Mouse (Mus musculus) ovary, postnatal 10 days (tissue): ENCODE results near the gene Hoxd12.

Source experiments
- DNase-seq: peaks from one replicate; pipeline ENCODE4 v3.0.0; 2022; ENCODE audit warnings: low spot score

Gene Hoxd12

GRCm38 (mm10) chr2:74709465-74710419 lies 34.9 kb downstream of the Hoxd12 start:
- no peak for DNase-seq

- no peak for DNase-seq
Measured at GRCm38 (mm10) chr2:74710929-74711543, 36.2 kb downstream of the Hoxd12 start.

DNA sequence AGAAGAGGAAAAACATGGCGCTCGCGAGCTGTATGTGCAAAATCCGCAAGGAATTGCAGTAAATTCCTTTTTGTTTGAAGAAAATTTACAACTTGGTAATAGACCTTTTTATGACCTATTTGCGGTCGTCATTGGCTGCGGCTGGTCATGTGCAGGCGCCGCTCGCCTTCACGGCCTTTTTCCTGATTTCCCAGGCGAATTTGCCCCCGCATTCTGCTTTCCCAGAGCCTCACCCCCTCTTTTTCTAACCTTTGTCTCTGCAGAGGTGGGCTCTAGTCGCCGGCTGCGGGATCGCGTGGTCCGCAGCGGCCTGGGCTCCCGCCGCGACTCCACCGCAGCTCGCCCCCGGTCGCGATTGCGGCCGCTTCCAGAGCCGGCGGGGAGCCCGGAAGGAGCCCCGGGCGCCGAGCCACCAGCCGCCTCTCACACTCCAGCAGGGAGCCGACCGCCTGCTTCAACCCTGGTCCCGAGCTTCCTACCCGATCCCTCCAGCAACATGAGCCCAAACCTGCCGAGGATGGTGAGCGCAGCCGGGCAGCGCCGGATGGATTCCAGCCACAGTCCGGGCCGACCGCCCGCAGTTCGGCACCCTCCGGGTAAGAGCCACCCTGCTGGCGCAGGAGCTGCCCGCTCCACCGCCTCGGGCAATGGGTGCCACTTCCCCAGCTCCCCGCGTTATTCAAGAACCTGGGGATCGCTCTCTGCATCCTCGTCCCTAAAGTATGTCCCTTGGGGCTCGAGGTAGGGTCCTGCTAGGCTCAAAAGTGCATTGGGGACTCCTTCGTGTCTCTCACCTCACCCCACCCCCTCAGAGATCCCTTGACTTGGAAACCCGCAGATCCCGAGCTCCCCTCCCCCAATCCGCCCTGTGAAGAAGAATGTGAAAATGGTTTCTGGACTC lies 37.2 kb downstream of the Hoxd12 start, which contains the start of the genes Hoxd3 and Hoxd4:
TSS of gene Hoxd3 (plus strand) at position 207 of the 901 bp plus-strand sequence.
TSS of gene Hoxd4 (plus strand) at position 209 of the 901 bp plus-strand sequence.
- DNase-seq = no peak

GRCm38 (mm10) chr2:74713239-74714150 lies 38.7 kb downstream of the Hoxd12 start:
- DNase-seq = no peak

DNA sequence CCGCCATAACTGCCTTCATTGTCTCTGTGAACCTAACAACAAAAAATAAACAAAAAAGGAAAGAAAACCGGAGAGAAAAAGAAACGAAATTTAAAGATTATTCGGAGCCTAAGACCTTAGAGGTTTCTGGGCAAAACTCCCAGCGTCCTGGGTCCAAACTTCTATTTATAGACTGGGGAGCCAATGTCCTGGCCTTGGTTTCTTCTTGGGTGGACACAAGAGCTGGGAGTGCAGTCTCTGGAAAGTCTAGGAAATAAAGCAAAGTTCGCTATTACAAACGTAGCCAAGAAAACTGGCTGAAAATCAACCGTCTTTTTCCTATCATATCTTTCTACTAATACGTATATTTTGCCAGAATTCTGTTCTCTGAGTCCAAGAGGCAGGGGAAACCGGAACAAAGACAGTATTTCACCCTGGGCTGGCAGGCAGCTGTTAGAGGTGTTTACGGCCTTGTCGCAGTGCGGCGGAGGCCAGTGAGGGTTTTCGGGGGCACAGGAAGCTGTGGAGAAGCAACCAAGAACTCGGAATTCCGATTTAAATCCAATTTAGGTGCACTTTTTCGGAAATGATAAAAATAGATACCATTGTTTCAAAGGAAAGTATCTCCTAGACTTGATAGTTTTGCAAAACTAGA lies 39.5 kb downstream of the Hoxd12 start:
- DNase-seq = no peak

GRCm38 (mm10) chr2:74714881-74715280 lies 40.1 kb downstream of the Hoxd12 start:
- no peak for DNase-seq

DNA sequence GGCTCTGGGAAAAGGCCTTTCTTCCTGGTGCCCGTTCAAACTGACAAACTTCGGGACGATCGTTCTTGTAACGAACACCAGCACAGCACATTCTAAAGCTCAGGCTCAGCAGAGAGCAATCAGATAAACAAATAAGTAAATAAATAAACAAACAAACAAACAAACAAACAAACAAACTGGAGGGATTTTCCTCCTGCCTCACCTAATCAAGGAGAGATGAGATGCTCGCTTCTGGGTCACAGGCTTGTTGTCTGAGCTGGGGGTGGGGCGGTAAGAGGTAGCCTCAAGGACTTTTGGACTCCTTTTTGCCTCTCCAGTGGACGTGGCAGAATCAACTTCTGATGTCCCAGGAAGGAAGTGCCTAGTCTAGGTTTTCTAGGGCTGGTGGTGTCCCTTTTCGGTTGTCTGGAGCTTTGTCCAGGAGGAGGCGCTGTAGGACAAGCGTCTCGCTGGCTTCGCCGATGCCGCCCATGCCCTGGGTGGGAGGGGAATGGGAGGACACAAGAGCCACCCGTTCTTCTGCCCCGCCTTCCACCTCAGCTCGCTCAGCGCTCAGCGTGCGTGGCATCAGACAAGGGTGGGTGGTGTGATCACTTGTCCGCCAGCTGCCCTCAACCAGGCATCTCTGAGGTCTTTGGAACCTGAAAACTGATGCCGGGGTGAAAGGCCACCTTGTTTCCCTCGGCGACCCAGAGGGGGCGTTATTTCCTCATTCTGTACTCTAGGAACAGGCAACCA lies 40.9 kb downstream of the Hoxd12 start:
- DNase-seq = no peak

DNA sequence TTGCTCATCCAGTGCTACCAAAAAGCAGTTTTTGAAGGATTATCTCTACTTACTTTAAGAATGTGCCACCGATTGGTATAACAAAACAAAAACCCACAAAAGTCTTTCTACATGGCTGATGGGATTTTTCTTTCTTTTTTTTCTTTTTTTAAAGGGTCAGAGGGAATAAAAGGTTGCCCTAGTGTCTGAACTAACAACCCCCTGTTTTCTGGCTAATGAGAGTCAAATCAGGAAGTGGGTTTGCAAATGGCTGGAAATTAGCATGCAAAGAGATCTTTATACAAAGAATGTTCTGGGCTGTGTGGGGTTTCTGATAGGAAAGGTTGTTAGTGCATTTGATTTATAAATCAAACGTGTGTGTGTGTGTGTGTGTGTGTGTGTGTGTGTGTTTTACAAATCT lies 45.6 kb downstream of the Hoxd12 start:
- no peak for DNase-seq

DNA sequence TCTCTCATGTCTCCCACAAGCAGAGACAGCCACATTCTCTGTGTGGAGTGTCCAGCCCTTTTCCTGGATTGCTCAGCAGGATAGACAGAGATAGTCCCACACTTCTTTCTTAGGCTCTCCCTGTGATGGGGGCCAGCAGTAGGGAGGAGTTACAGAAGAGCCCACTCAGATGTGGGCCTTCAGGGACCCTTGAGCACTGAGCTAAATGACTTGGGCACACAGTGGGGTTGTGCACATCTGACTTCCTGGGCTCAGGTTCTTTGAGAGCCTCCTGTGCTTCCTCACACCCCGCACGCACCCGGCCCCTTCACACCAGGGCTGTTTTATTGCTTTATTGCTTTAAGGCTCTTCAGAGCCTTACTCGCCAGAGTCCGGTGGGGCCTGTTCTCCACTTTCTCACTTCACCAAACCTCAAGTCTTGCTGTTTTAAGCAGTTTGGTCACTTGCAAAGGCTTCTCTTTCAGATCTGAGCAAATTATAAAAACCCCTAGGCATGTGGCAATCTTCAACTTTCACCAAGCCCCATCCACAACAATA lies 46.2 kb downstream of the Hoxd12 start:
- no peak for DNase-seq

GRCm38 (mm10) chr2:74721882-74722281 lies 47.1 kb downstream of the Hoxd12 start:
- DNase-seq = no peak

- DNase-seq = no peak
Measured at GRCm38 (mm10) chr2:74722949-74723348, 48.1 kb downstream of the Hoxd12 start.

- no peak for DNase-seq
Measured at GRCm38 (mm10) chr2:74724244-74725015, 49.6 kb downstream of the Hoxd12 start.

GRCm38 (mm10) chr2:74725171-74725570 lies 50.4 kb downstream of the Hoxd12 start:
- DNase-seq = no peak

GRCm38 (mm10) chr2:74726551-74726950 lies 51.7 kb downstream of the Hoxd12 start, which contains the start of gene Gm28230:
TSS of gene Gm28230 (plus strand) at chr2:74726728.
- no peak for DNase-seq

- no peak for DNase-seq
Measured at GRCm38 (mm10) chr2:74726973-74727639, 52.3 kb downstream of the Hoxd12 start.
